Mouse (Mus musculus) brain, embryonic 14.5 days (tissue): ENCODE results near the gene Papln.

Experiments
- CTCF ChIP-seq: fragments of 200-500 bp; IDR thresholded peaks from 2 replicates; pipeline ENCODE4 v1.5.1; 2012; ENCODE audit warnings: inconsistent platforms, mild to moderate bottlenecking, moderate library complexity, borderline replicate concordance; ENCODE audit not compliant: insufficient read depth, insufficient read length; ENCODE audit errors: extremely low read depth
- POLR2A ChIP-seq: fragments of 200-500 bp; IDR thresholded peaks from 2 replicates; pipeline ENCODE4 v1.6.1; 2012; ENCODE audit warnings: mild to moderate bottlenecking, inconsistent platforms, borderline replicate concordance; ENCODE audit not compliant: poor library complexity, insufficient read depth, insufficient read length, severe bottlenecking; ENCODE audit errors: extremely low read depth

DNA sequence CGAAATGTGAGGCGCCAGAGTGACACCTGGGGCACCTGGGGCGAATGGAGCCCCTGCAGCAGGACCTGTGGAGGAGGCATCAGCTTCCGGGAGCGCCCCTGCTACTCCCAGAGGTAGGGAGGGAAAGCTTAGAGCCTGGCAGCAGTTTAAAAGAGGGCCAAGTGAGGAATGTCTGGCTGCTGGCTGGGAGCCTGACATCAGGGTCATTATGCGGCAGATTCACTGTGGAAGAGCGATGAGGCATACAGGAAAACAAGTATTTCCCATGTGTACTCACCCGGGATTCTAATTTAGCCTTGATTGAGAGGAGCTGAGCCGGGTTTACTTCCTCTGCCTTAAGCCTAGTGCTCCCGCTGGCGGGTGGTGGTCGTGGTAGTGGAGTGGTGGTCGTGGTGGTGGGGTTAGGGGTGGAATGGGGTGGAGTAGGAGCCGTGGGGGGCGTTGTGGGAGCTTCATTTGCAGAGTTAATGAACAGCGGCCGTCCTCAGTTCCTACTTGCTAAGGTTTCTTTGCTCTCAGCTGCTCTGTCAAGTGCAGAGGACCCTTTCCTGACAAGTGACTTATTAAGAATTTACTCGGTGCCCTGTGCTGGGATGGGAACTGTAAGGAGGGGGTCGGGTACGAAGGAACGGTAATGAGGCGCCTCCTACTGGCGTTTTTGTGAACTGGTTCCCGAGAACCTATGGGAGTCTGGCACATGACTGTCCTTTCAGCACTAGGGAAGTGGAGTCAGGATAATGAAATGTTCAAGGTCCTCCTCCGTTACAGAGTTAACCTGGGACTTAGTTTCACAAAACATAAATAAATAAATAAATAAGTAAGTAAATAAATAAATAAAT, 7.2 kb downstream of the Papln start:
- TF ChIP-seq POLR2A (no peak), CTCF (peak; percentile 76)
